Mouse (Mus musculus) midbrain, embryonic 11.5 days (tissue): Measurements from ENCODE around the gene Acly. TPM values are rescaled to one million over a fixed set of nuclear protein-coding genes. Genes with fewer than 3 reads are reported as not detected.

Experiments used
- ATAC-seq: fragments of 200-750 bp; cut with Nextera tagmentation; 2 replicates; pipeline ENCODE4 v1.8.0; 2017; ENCODE audit warnings: moderate TSS enrichment, moderate library complexity; ENCODE audit not compliant: low FRiP score
- DNase-seq: peaks from one replicate; pipeline ENCODE4 v3.0.0; 2015; ENCODE audit warnings: low spot score; ENCODE audit errors: missing footprints
- H3K27ac ChIP-seq: fragments of 300-500 bp; sonication (generic); 2 replicates; pipeline ENCODE4 v1.5.1; 2014; ENCODE audit warnings: low read depth, low read length
- H3K27me3 ChIP-seq: fragments of 300-500 bp; sonication (generic); 2 replicates; pipeline ENCODE4 v1.6.1; 2014; ENCODE audit warnings: mild to moderate bottlenecking, low read length, moderate library complexity, mixed read lengths; ENCODE audit not compliant: control insufficient read depth, insufficient read depth
- H3K36me3 ChIP-seq: fragments of 300-500 bp; sonication (generic); 2 replicates; pipeline ENCODE4 v1.6.1; 2014; ENCODE audit warnings: mild to moderate bottlenecking, low read length, moderate library complexity, mixed read lengths; ENCODE audit not compliant: control insufficient read depth, insufficient read depth
- H3K4me1 ChIP-seq: fragments of 300-500 bp; sonication (generic); 2 replicates; pipeline ENCODE4 v1.6.1; 2014; ENCODE audit warnings: low read length; ENCODE audit not compliant: control insufficient read depth, insufficient read depth
- H3K4me2 ChIP-seq: fragments of 300-500 bp; sonication (generic); 2 replicates; pipeline ENCODE4 v1.6.1; 2014; ENCODE audit warnings: mild to moderate bottlenecking, moderate library complexity
- H3K4me3 ChIP-seq: fragments of 300-500 bp; sonication (generic); 2 replicates; pipeline ENCODE4 v1.5.1; 2014; ENCODE audit warnings: low read depth, low read length
- H3K9ac ChIP-seq: fragments of 300-500 bp; sonication (generic); 2 replicates; pipeline ENCODE4 v1.6.1; 2014; ENCODE audit warnings: low read length
- H3K9me3 ChIP-seq: fragments of 300-500 bp; sonication (generic); 2 replicates; pipeline ENCODE4 v1.6.1; 2016; ENCODE audit warnings: low read length; ENCODE audit not compliant: control insufficient read depth
- WGBS: fragments of 180-500 bp; shearing (Covaris S2); extraction: QIAGEN DNeasy Blood & Tissue Kit; methylation state at CpG from one replicate; pipeline ENCODE4 v1.1.7; 2014; 5-methylcytosine and 5-hydroxymethylcytosine counted together
- polyA plus RNA-seq: library from polyadenylated mRNA; unstranded; fragments of >200 nt; fragmentation: Nextera tagmentation; extraction: Ambion mirVana; gene quantifications from 2 replicates; pipeline ENCODE4 v1.2.1, GENCODE M21; 2014

The Acly gene
- polyA plus RNA-seq: 298 and 314 TPM in 2 replicates

DNA sequence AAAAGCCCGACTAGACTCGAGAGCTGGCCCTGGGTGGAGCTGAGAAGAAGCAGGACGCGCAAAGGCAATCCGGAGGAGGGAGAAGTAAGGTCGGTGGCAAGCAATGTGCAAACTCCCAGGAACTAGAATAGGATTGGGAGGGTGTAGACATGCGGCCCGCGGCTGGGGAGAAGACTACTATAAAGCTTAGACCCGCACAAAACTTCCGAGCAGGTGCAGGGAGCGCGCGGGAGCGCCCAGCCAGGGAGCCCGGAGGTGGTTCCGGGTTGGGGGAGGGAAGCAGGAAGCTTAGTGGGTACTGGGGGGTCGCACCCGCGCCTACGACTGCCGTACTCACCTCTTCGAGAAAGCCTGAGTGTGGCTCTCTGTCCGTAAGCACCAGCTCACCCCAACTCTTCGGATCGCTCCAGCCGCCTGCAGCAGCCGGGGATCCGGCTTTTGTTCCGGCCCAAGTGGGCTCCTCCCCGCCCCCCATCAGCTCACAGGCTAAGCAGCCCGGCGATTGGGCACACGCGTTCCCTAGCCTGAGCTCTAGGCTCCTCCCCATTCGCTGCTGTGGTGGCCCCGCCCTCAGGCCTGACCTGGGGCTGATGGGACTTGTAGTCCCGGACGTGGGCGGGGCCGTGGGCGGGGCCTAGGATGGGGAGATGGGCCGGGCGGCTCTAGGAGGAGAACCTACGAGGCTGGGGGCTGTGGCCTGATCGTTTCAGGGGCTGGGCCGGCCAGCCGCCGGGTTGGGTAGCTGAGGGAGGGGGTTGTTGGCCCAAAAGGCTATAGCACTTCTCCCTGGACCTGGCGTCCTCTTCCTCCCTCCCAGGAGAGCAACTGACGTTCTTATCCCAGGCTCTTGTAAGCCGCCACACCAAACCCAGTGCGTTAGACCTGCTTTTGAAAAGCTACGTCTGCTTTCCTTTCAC lies at the start of gene Acly:
Acly (minus strand) TSS at position 543 of the 917 bp plus-strand sequence.
- Histone ChIP-seq H3K36me3 (peaks cover 8% of the 10 kb centered on the region), H3K9ac (peak within 1 kb of the TSS; percentile 94), H3K27me3 (no peaks in the 10 kb centered on the region), H3K4me2 (peak within 1 kb of the TSS; percentile 64), H3K27ac (peak within 1 kb of the TSS; percentile 77), H3K4me3 (peak within 1 kb of the TSS; percentile 87), H3K9me3 (no peaks in the 10 kb centered on the region), H3K4me1 (peaks cover 19% of the 10 kb centered on the region)
- ATAC-seq (peak; percentile 98), DNase-seq (peak; percentile 100)
- WGBS: under 1% methylated on average over 54 of the region's 54 CpGs

GRCm38 (mm10) chr11:100576256-100576655 lies 48.5 kb upstream of the Acly start:
- H3K27me3 ChIP-seq: peaks cover 5% of the 10 kb centered on the region
- ATAC-seq (no peak), DNase-seq (no peak)
- H3K9ac ChIP-seq: no peak overlapping the region
- H3K9me3 ChIP-seq: no peaks in the 10 kb centered on the region
- peaks cover 11% of the 10 kb centered on the region for H3K4me1 ChIP-seq
- 69% methylated on average over 21 of the region's 21 CpGs for WGBS
- H3K4me2 ChIP-seq: no peak overlapping the region
- H3K27ac ChIP-seq: no peak overlapping the region
- no peak overlapping the region for H3K4me3 ChIP-seq
- H3K36me3 ChIP-seq: peaks cover 3% of the 10 kb centered on the region

- H3K27ac ChIP-seq: no peak overlapping the region
- peaks cover 18% of the 10 kb centered on the region for H3K4me1 ChIP-seq
- no peaks in the 10 kb centered on the region for H3K9me3 ChIP-seq
- ATAC-seq (peak; percentile 55; the same call in 1 of the 2 replicates), DNase-seq (no peak)
- H3K36me3 ChIP-seq: peaks cover 2% of the 10 kb centered on the region; the same call in 1 of the 2 replicates
- peak overlapping the region; percentile 61 for H3K4me3 ChIP-seq
- H3K9ac ChIP-seq: peak overlapping the region; percentile 68
- WGBS: 17% methylated on average over 2 of the region's 2 CpGs
- peak overlapping the region; percentile 85 for H3K4me2 ChIP-seq
- peaks cover 5% of the 10 kb centered on the region for H3K27me3 ChIP-seq
Observed at GRCm38 (mm10) chr11:100575484-100575855, 47.7 kb upstream of the Acly start.

- peaks cover 5% of the 10 kb centered on the region for H3K27me3 ChIP-seq
- H3K4me2 ChIP-seq: peak within 1 kb of the TSS; percentile 85
- peaks cover 18% of the 10 kb centered on the region for H3K4me1 ChIP-seq
- H3K36me3 ChIP-seq: peaks cover 2% of the 10 kb centered on the region; the same call in 1 of the 2 replicates
- peak within 1 kb of the TSS; percentile 61 for H3K4me3 ChIP-seq
- peak; percentile 64; the same call in 1 of the 2 replicates for ATAC-seq
- peak within 1 kb of the TSS; percentile 68 for H3K9ac ChIP-seq
- DNase-seq: peak; percentile 95
- H3K27ac ChIP-seq: no peak within 1 kb of the TSS
- WGBS: 3% methylated on average over 47 of the region's 47 CpGs
- H3K9me3 ChIP-seq: no peaks in the 10 kb centered on the region
Observed at GRCm38 (mm10) chr11:100574708-100575483, 47.1 kb upstream of the Acly start, which contains the start of gene Cnp. Cnp (plus strand) TSS chr11:100574904.

GRCm38 (mm10) chr11:100574188-100574587 lies 46.4 kb upstream of the Acly start:
- no peak overlapping the region for H3K9ac ChIP-seq
- H3K4me1 ChIP-seq: peaks cover 18% of the 10 kb centered on the region
- no peak for ATAC-seq
- no peak for DNase-seq
- H3K9me3 ChIP-seq: no peaks in the 10 kb centered on the region
- H3K4me2 ChIP-seq: peak overlapping the region; percentile 85; the same call in 1 of the 2 replicates
- no peak overlapping the region for H3K27ac ChIP-seq
- peaks cover 2% of the 10 kb centered on the region; the same call in 1 of the 2 replicates for H3K36me3 ChIP-seq
- H3K4me3 ChIP-seq: no peak overlapping the region
- WGBS: 89% methylated on average over 3 of the region's 3 CpGs
- peaks cover 5% of the 10 kb centered on the region for H3K27me3 ChIP-seq

DNA sequence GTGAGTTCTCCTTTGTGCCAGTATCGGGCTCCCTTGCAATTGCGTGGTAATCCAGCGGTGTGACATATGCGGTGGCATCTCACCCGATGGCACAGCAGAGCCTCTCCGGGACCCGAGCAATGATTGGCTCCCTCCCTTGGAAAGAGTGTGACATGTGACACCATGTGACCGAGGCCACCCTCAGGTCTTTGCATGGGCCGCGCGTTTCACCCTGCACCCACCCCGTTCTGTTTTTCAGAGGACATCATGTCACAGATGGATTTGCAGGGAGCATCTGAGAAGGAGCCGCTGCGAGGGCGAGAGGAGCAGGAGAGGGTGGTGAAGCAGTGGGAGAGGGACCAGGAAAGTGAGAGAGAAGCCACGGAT lies 43.4 kb upstream of the Acly start:
- Histone ChIP-seq H3K4me1 (peaks cover 18% of the 10 kb centered on the region), H3K4me2 (peak overlapping the region; percentile 37), H3K36me3 (no peaks in the 10 kb centered on the region), H3K27ac (no peak overlapping the region), H3K9ac (peak overlapping the region; percentile 31), H3K9me3 (no peaks in the 10 kb centered on the region), H3K27me3 (peaks cover 5% of the 10 kb centered on the region), H3K4me3 (peak overlapping the region; percentile 14)
- peak; percentile 85 for DNase-seq
- WGBS: 9% methylated on average over 16 of the region's 16 CpGs
- ATAC-seq: peak; percentile 45; the same call in 1 of the 2 replicates

- Histone ChIP-seq H3K4me3 (peak overlapping the region; percentile 14), H3K36me3 (no peaks in the 10 kb centered on the region)
- WGBS: 11% methylated on average over 8 of the region's 8 CpGs
Observed at GRCm38 (mm10) chr11:100570430-100571201, 42.8 kb upstream of the Acly start.

DNA sequence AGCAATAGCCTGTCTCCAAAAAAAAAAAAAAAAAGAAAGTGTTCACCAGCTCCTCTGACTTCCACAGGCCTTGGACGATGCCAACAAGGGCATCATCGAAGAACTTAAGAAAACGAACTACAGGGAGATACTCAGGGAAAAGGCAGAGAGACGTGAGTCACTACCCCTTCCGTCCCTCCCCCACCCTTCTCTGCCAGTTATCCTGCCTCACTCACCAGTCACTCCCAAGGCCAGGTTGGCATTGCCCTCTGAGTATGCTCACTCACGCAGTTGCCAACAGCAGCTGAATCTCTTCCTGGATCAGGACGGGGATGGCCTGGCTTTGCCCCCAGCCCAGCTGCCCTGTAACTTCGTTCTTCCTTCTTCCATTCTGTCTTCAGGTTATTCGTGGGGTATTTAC lies 42.0 kb upstream of the Acly start:
- ATAC-seq (no peak), DNase-seq (no peak)
- peaks cover 5% of the 10 kb centered on the region for H3K27me3 ChIP-seq
- no peak overlapping the region for H3K4me3 ChIP-seq
- H3K27ac ChIP-seq: no peak overlapping the region
- 76% methylated on average over 9 of the region's 9 CpGs for WGBS
- peaks cover 8% of the 10 kb centered on the region for H3K4me1 ChIP-seq
- H3K9me3 ChIP-seq: no peaks in the 10 kb centered on the region
- no peak overlapping the region for H3K9ac ChIP-seq
- H3K36me3 ChIP-seq: no peaks in the 10 kb centered on the region
- H3K4me2 ChIP-seq: no peak overlapping the region

More at GRCm38 (mm10) chr11:100570430-100571201, 42.8 kb upstream of the Acly start:
- peak; percentile 61 for ATAC-seq
- H3K9ac ChIP-seq: peak overlapping the region; percentile 31
- peaks cover 16% of the 10 kb centered on the region for H3K4me1 ChIP-seq
- H3K4me2 ChIP-seq: peak overlapping the region; percentile 37
- peak; percentile 99 for DNase-seq
- H3K27ac ChIP-seq: no peak overlapping the region
- H3K9me3 ChIP-seq: no peaks in the 10 kb centered on the region
- H3K27me3 ChIP-seq: peaks cover 5% of the 10 kb centered on the region
